10 mouse cellular contexts compared by ENCODE assay signal in genomic region chr2:118431589-118431988, GRCm38 (mm10). TPM values are rescaled to one million over a fixed set of nuclear protein-coding genes. Genes with fewer than 3 reads are reported as not detected.
DNase-seq lines count a peak whose midpoint lies in the region; TF ChIP-seq lines count a peak whose summit lies in the region.
"Had no signal": no experiment of that assay in that cellular context is flagged by ENCODE, and none has a peak within 500 bp of the region (broad histone marks: within the 10 kb centered on the region; RNA-seq: fewer than 3 reads in every experiment).

No protein-coding gene starts in this region.

- TF ChIP-seq CTCF in left cerebral cortex, adult 2 months (IDR thresholded peaks at IDR 0.05), result peak; percentile 66

- peak; percentile 27 to 65 for DNase-seq in adrenal gland, adult (ENCODE audit: inconsistent age in 2 of 2, low spot score in 1 of 2)
- DNase-seq in adrenal gland, postnatal 4 days (ENCODE audit: low spot score in 2 of 2), result no peak
- no peak for DNase-seq in left cerebral cortex, adult 2 months (ENCODE audit: extremely low spot score in 1 of 2, low spot score in 2 of 2)
- DNase-seq in left cerebral cortex, adult 11 months (ENCODE audit: low spot score), result no peak
- peak; percentile 20 for DNase-seq in T-cell, adult 2 months (ENCODE audit: low spot score)
- peak; percentile 7 for DNase-seq in embryo, embryonic 11.5 days (ENCODE audit: low read depth, low spot score)
- DNase-seq in lung, postnatal 25 days (ENCODE audit: low spot score), result peak; percentile 26
- no peak for DNase-seq in right cerebral cortex, postnatal 10 days (ENCODE audit: low spot score in 2 of 2)

- intact Hi-C loops in left cerebral cortex, adult 2 months (cut with DNase I), result no loop called here

- H3K4me3 ChIP-seq in left cerebral cortex, adult 2 months, result no peak overlapping the region
- H3K4me3 ChIP-seq: neural tube, embryonic 13.5 days had no signal

- H3K27ac ChIP-seq in left cerebral cortex, adult 2 months, result no peak overlapping the region
- H3K27ac ChIP-seq: neural tube, embryonic 13.5 days had no signal

RNA-seq across cellular contexts. Expression of gene Eif2ak4, which starts 43.2 kb away (rescaled TPM):
- 10 to 100 TPM; 25.1 to 29.5 TPM for total RNA-seq in adrenal gland, postnatal 4 days (2021)
- 10 to 100 TPM; 22.2 to 25.1 TPM for total RNA-seq in left cerebral cortex, adult 2 months (2021)

RNA-seq across cellular contexts. Expression of gene Srp14, which starts 47.9 kb away (rescaled TPM):
- total RNA-seq in adrenal gland, postnatal 4 days (2021), result 100 to 1,000 TPM; 143 to 152 TPM
- total RNA-seq in left cerebral cortex, adult 2 months (2021), result 100 to 1,000 TPM; 155 to 157 TPM

RNA-seq across cellular contexts. Expression of gene Gpr176, which starts 58.4 kb away (rescaled TPM):
- total RNA-seq in adrenal gland, postnatal 4 days (2021), result 1 to 10 TPM; 2.8 to 3.2 TPM
- total RNA-seq in left cerebral cortex, adult 2 months (2021), result 1 to 10 TPM; 8.9 to 9.5 TPM
- total RNA-seq: hematopoietic stem cell, adult 5-6 weeks had no signal

Comparison
In these comparisons a context has a peak if more than half of its experiments do, and no peak if none do; other contexts are left out.
1. DNase-seq: peak in adrenal gland, adult (2 of 2), T-cell, adult 2 months (single experiment), embryo, embryonic 11.5 days (single experiment) and lung, postnatal 25 days (single experiment); none in adrenal gland, postnatal 4 days (0 of 2), left cerebral cortex, adult 2 months (0 of 2), left cerebral cortex, adult 11 months (single experiment) and right cerebral cortex, postnatal 10 days (0 of 2).